Mouse (Mus musculus) midbrain, embryonic 11.5 days (tissue): Measurements from ENCODE around the gene Mei4. TPM values are rescaled to one million over a fixed set of nuclear protein-coding genes. Genes with fewer than 3 reads are reported as not detected.

Source experiments
- ATAC-seq: fragments of 200-750 bp; cut with Nextera tagmentation; 2 replicates; pipeline ENCODE4 v1.8.0; 2017; ENCODE audit warnings: moderate TSS enrichment, moderate library complexity; ENCODE audit not compliant: low FRiP score
- DNase-seq: peaks from one replicate; pipeline ENCODE4 v3.0.0; 2015; ENCODE audit warnings: low spot score; ENCODE audit errors: missing footprints
- H3K27ac ChIP-seq: fragments of 300-500 bp; sonication (generic); 2 replicates; pipeline ENCODE4 v1.5.1; 2014; ENCODE audit warnings: low read depth, low read length
- H3K27me3 ChIP-seq: fragments of 300-500 bp; sonication (generic); 2 replicates; pipeline ENCODE4 v1.6.1; 2014; ENCODE audit warnings: mild to moderate bottlenecking, low read length, moderate library complexity, mixed read lengths; ENCODE audit not compliant: control insufficient read depth, insufficient read depth
- H3K36me3 ChIP-seq: fragments of 300-500 bp; sonication (generic); 2 replicates; pipeline ENCODE4 v1.6.1; 2014; ENCODE audit warnings: mild to moderate bottlenecking, low read length, moderate library complexity, mixed read lengths; ENCODE audit not compliant: control insufficient read depth, insufficient read depth
- H3K4me1 ChIP-seq: fragments of 300-500 bp; sonication (generic); 2 replicates; pipeline ENCODE4 v1.6.1; 2014; ENCODE audit warnings: low read length; ENCODE audit not compliant: control insufficient read depth, insufficient read depth
- H3K4me2 ChIP-seq: fragments of 300-500 bp; sonication (generic); 2 replicates; pipeline ENCODE4 v1.6.1; 2014; ENCODE audit warnings: mild to moderate bottlenecking, moderate library complexity
- H3K4me3 ChIP-seq: fragments of 300-500 bp; sonication (generic); 2 replicates; pipeline ENCODE4 v1.5.1; 2014; ENCODE audit warnings: low read depth, low read length
- H3K9ac ChIP-seq: fragments of 300-500 bp; sonication (generic); 2 replicates; pipeline ENCODE4 v1.6.1; 2014; ENCODE audit warnings: low read length
- H3K9me3 ChIP-seq: fragments of 300-500 bp; sonication (generic); 2 replicates; pipeline ENCODE4 v1.6.1; 2016; ENCODE audit warnings: low read length; ENCODE audit not compliant: control insufficient read depth
- WGBS: fragments of 180-500 bp; shearing (Covaris S2); extraction: QIAGEN DNeasy Blood & Tissue Kit; methylation state at CpG from one replicate; pipeline ENCODE4 v1.1.7; 2014; 5-methylcytosine and 5-hydroxymethylcytosine counted together
- polyA plus RNA-seq: library from polyadenylated mRNA; unstranded; fragments of >200 nt; fragmentation: Nextera tagmentation; extraction: Ambion mirVana; gene quantifications from 2 replicates; pipeline ENCODE4 v1.2.1, GENCODE M21; 2014

Mei4 gene
- polyA plus RNA-seq = 0.57 and 0.75 TPM in 2 replicates

GRCm38 (mm10) chr9:81863181-81863887 is at the start of gene Mei4:
TSS of gene Mei4 (plus strand) at chr9:81863670.
- Histone ChIP-seq H3K9ac (peak within 1 kb of the TSS; percentile 44), H3K27ac (no peak within 1 kb of the TSS), H3K36me3 (no peaks in the 10 kb centered on the region), H3K27me3 (peaks cover 5% of the 10 kb centered on the region), H3K4me1 (no peaks in the 10 kb centered on the region), H3K4me2 (peak within 1 kb of the TSS; percentile 56), H3K9me3 (no peaks in the 10 kb centered on the region), H3K4me3 (peak within 1 kb of the TSS; percentile 39)
- ATAC-seq (peak; percentile 100), DNase-seq (peak; percentile 98)
- 4% methylated on average over 31 of the region's 32 CpGs for WGBS

GRCm38 (mm10) chr9:81819715-81820373 is 43.6 kb upstream of the Mei4 start:
- no peak overlapping the region for H3K9ac ChIP-seq
- no peaks in the 10 kb centered on the region for H3K36me3 ChIP-seq
- no peak overlapping the region for H3K27ac ChIP-seq
- H3K9me3 ChIP-seq = no peaks in the 10 kb centered on the region
- DNase-seq (no peak), ATAC-seq (no peak)
- 100% methylated on average over 1 of the region's 1 CpGs for WGBS
- no peak overlapping the region for H3K4me3 ChIP-seq
- H3K4me2 ChIP-seq = no peak overlapping the region
- H3K4me1 ChIP-seq = no peaks in the 10 kb centered on the region
- H3K27me3 ChIP-seq = no peaks in the 10 kb centered on the region

- H3K27me3 ChIP-seq = no peaks in the 10 kb centered on the region
- no peak for DNase-seq
- no peaks in the 10 kb centered on the region for H3K36me3 ChIP-seq
- H3K4me1 ChIP-seq = no peaks in the 10 kb centered on the region
- H3K4me3 ChIP-seq = no peak overlapping the region
- no peak overlapping the region for H3K9ac ChIP-seq
- no peaks in the 10 kb centered on the region for H3K9me3 ChIP-seq
- no peak for ATAC-seq
- H3K4me2 ChIP-seq = no peak overlapping the region
- H3K27ac ChIP-seq = no peak overlapping the region
- WGBS = 89% methylated on average over 2 of the region's 2 CpGs
These were observed 35.9 kb upstream of the Mei4 start for GRCm38 (mm10) chr9:81827560-81827959.

GRCm38 (mm10) chr9:81834056-81834455 is 29.4 kb upstream of the Mei4 start:
- no peaks in the 10 kb centered on the region for H3K36me3 ChIP-seq
- no peak overlapping the region for H3K9ac ChIP-seq
- no peaks in the 10 kb centered on the region for H3K4me1 ChIP-seq
- ATAC-seq (no peak), DNase-seq (no peak)
- H3K4me3 ChIP-seq = no peak overlapping the region
- no peak overlapping the region for H3K27ac ChIP-seq
- no peaks in the 10 kb centered on the region for H3K9me3 ChIP-seq
- H3K27me3 ChIP-seq = no peaks in the 10 kb centered on the region
- H3K4me2 ChIP-seq = no peak overlapping the region

- Histone ChIP-seq H3K4me2 (no peak overlapping the region), H3K27ac (no peak overlapping the region), H3K4me1 (no peaks in the 10 kb centered on the region), H3K36me3 (no peaks in the 10 kb centered on the region), H3K27me3 (peaks cover 5% of the 10 kb centered on the region), H3K9me3 (no peaks in the 10 kb centered on the region), H3K4me3 (no peak overlapping the region), H3K9ac (no peak overlapping the region)
- ATAC-seq (no peak), DNase-seq (no peak)
- 31% methylated on average over 1 of the region's 1 CpGs for WGBS
These were observed 4.6 kb upstream of the Mei4 start for GRCm38 (mm10) chr9:81858861-81859260.

- H3K4me3 ChIP-seq = peak overlapping the region; percentile 39
- H3K9ac ChIP-seq = peak overlapping the region; percentile 44
- H3K4me1 ChIP-seq = no peaks in the 10 kb centered on the region
- H3K9me3 ChIP-seq = no peaks in the 10 kb centered on the region
- ATAC-seq = no peak
- no peak overlapping the region for H3K27ac ChIP-seq
- H3K27me3 ChIP-seq = peaks cover 5% of the 10 kb centered on the region
- peak overlapping the region; percentile 56 for H3K4me2 ChIP-seq
- WGBS = 23% methylated on average over 13 of the region's 13 CpGs
- DNase-seq = peak; percentile 86
- H3K36me3 ChIP-seq = no peaks in the 10 kb centered on the region
These were observed 391 bp downstream of the Mei4 start for GRCm38 (mm10) chr9:81863888-81864234.

- Histone ChIP-seq H3K4me1 (no peaks in the 10 kb centered on the region), H3K27me3 (peaks cover 5% of the 10 kb centered on the region), H3K9ac (no peak overlapping the region), H3K36me3 (no peaks in the 10 kb centered on the region), H3K27ac (no peak overlapping the region), H3K9me3 (no peaks in the 10 kb centered on the region), H3K4me2 (no peak overlapping the region), H3K4me3 (no peak overlapping the region)
- WGBS = 86% methylated on average over 2 of the region's 2 CpGs
- ATAC-seq (no peak), DNase-seq (peak; percentile 56)
These were observed 2.6 kb downstream of the Mei4 start for GRCm38 (mm10) chr9:81866032-81866431.

- Histone ChIP-seq H3K4me2 (no peak overlapping the region), H3K9ac (no peak overlapping the region), H3K9me3 (no peaks in the 10 kb centered on the region), H3K36me3 (no peaks in the 10 kb centered on the region), H3K4me1 (no peaks in the 10 kb centered on the region), H3K27ac (no peak overlapping the region), H3K4me3 (no peak overlapping the region), H3K27me3 (no peaks in the 10 kb centered on the region)
- WGBS = 83% methylated on average over 1 of the region's 1 CpGs
- DNase-seq (no peak), ATAC-seq (no peak)
These were observed 58.0 kb downstream of the Mei4 start for GRCm38 (mm10) chr9:81921456-81921855.

GRCm38 (mm10) chr9:81924744-81925143 is 61.3 kb downstream of the Mei4 start:
- ATAC-seq = no peak
- Histone ChIP-seq H3K9ac (no peak overlapping the region), H3K4me1 (no peaks in the 10 kb centered on the region), H3K27ac (no peak overlapping the region), H3K4me2 (no peak overlapping the region), H3K36me3 (no peaks in the 10 kb centered on the region), H3K27me3 (no peaks in the 10 kb centered on the region), H3K4me3 (no peak overlapping the region), H3K9me3 (no peaks in the 10 kb centered on the region)
- no peak for DNase-seq
